Comparison of ENCODE assay signal across 7 mouse cellular contexts in genomic region chr10:61383715-61384047, GRCm38 (mm10). TPM values are rescaled to one million over a fixed set of nuclear protein-coding genes. Genes with fewer than 3 reads are reported as not detected.
DNase-seq lines count a peak whose midpoint lies in the region; ATAC-seq lines count a peak whose summit lies in the region.

No protein-coding gene starts in this region.

- peak overlapping the region; percentile 80 for H3K9ac ChIP-seq in lung, embryonic 16.5 days (ENCODE audit: low read length)
- H3K9ac ChIP-seq in forebrain, embryonic 13.5 days: peak overlapping the region; percentile 72
- H3K9ac ChIP-seq in limb, embryonic 15.5 days: peak overlapping the region; percentile 65
- peak overlapping the region; percentile 72 for H3K9ac ChIP-seq in stomach, embryonic 14.5 days (replicated peaks; ENCODE audit: low read depth, low read length)

- no peaks in the 10 kb centered on the region for H3K27me3 ChIP-seq in lung, embryonic 16.5 days (ENCODE audit: control insufficient read depth, insufficient read depth, low read depth, low read length)
- peaks cover 13% of the 10 kb centered on the region for H3K27me3 ChIP-seq in forebrain, embryonic 13.5 days
- H3K27me3 ChIP-seq in limb, embryonic 15.5 days: no peaks in the 10 kb centered on the region
- H3K27me3 ChIP-seq in stomach, embryonic 14.5 days (ENCODE audit: control insufficient read depth, insufficient read depth, low read length): no peaks in the 10 kb centered on the region

- H3K27ac ChIP-seq in lung, embryonic 16.5 days (ENCODE audit: low read length): peak overlapping the region; percentile 29
- 0 out of 2 replicates have a peak overlapping the region, but pooled peaks have one; percentile 10 for H3K27ac ChIP-seq in forebrain, embryonic 13.5 days
- peak overlapping the region; percentile 64 for H3K27ac ChIP-seq in limb, embryonic 15.5 days
- 0 out of 2 replicates have a peak overlapping the region, but pooled peaks have one; percentile 39 for H3K27ac ChIP-seq in stomach, embryonic 14.5 days (ENCODE audit: low read length)

- 4% methylated on average over 11 of the region's 11 CpGs for WGBS in lung, embryonic 16.5 days
- 1% methylated on average over 11 of the region's 11 CpGs for WGBS in forebrain, embryonic 13.5 days
- 2% methylated on average over 11 of the region's 11 CpGs for WGBS in limb, embryonic 15.5 days
- 2% methylated on average over 11 of the region's 11 CpGs for WGBS in stomach, embryonic 14.5 days

- no peaks in the 10 kb centered on the region for H3K36me3 ChIP-seq in lung, embryonic 16.5 days (ENCODE audit: control insufficient read depth, insufficient read depth, low read length)
- H3K36me3 ChIP-seq in forebrain, embryonic 13.5 days (ENCODE audit: poor library complexity, severe bottlenecking): no peaks in the 10 kb centered on the region
- H3K36me3 ChIP-seq in limb, embryonic 15.5 days: no peaks in the 10 kb centered on the region
- H3K36me3 ChIP-seq in stomach, embryonic 14.5 days (ENCODE audit: control insufficient read depth, insufficient read depth, low read length): no peaks in the 10 kb centered on the region

- H3K4me1 ChIP-seq in lung, embryonic 16.5 days (replicated peaks; ENCODE audit: control insufficient read depth, insufficient read depth, low read length): peaks cover 49% of the 10 kb centered on the region
- H3K4me1 ChIP-seq in forebrain, embryonic 13.5 days: peaks cover 36% of the 10 kb centered on the region
- peaks cover 47% of the 10 kb centered on the region for H3K4me1 ChIP-seq in limb, embryonic 15.5 days
- H3K4me1 ChIP-seq in stomach, embryonic 14.5 days (ENCODE audit: control insufficient read depth, insufficient read depth, low read length): peaks cover 25% of the 10 kb centered on the region

- H3K9me3 ChIP-seq in lung, embryonic 16.5 days (ENCODE audit: control insufficient read depth, low read length): no peaks in the 10 kb centered on the region
- H3K9me3 ChIP-seq in forebrain, embryonic 13.5 days (replicated peaks): no peaks in the 10 kb centered on the region
- no peaks in the 10 kb centered on the region for H3K9me3 ChIP-seq in limb, embryonic 15.5 days
- no peaks in the 10 kb centered on the region for H3K9me3 ChIP-seq in stomach, embryonic 14.5 days (ENCODE audit: control insufficient read depth, low read depth, low read length)

- DNase-seq in lung, adult 18-20 months: no peak
- DNase-seq in urinary bladder, adult 2 months (ENCODE audit: low spot score): no peak
- no peak for DNase-seq in gastrocnemius, adult 18-20 months (ENCODE audit: low spot score)

- H3K4me3 ChIP-seq in lung, embryonic 16.5 days (ENCODE audit: low read length): peak overlapping the region; percentile 81
- peak overlapping the region; percentile 59 for H3K4me3 ChIP-seq in forebrain, embryonic 13.5 days
- peak overlapping the region; percentile 71 for H3K4me3 ChIP-seq in limb, embryonic 15.5 days
- peak overlapping the region; percentile 67 for H3K4me3 ChIP-seq in stomach, embryonic 14.5 days (ENCODE audit: low read depth, low read length)

- peak overlapping the region; percentile 90 for H3K4me2 ChIP-seq in lung, embryonic 16.5 days (ENCODE audit: low read depth, low read length)
- H3K4me2 ChIP-seq in forebrain, embryonic 13.5 days: peak overlapping the region; percentile 77
- H3K4me2 ChIP-seq in limb, embryonic 15.5 days: peak overlapping the region; percentile 89
- peak overlapping the region; percentile 97 for H3K4me2 ChIP-seq in stomach, embryonic 14.5 days (replicated peaks; ENCODE audit: low read depth, low read length)

- ATAC-seq in lung, embryonic 16.5 days (ENCODE audit: low read depth): peak; percentile 6
- ATAC-seq in forebrain, embryonic 13.5 days: no peak; the same call in 1 of the 2 replicates
- no peak for ATAC-seq in limb, embryonic 15.5 days (ENCODE audit: insufficient number of reproducible peaks, low FRiP score, low TSS enrichment, low read depth)
- peak; percentile 4; the same call in 1 of the 2 replicates for ATAC-seq in stomach, embryonic 14.5 days (ENCODE audit: insufficient number of reproducible peaks, insufficient read depth, low FRiP score, low read depth)

RNA-seq across cellular contexts. Expression of gene Pald1, which starts 0.4 kb away (rescaled TPM):
- polyA plus RNA-seq in lung, embryonic 16.5 days (2015; fragmentation: Nextera tagmentation; extraction: Ambion mirVana): 49.4 and 49.9 TPM in 2 replicates
- polyA plus RNA-seq in forebrain, embryonic 13.5 days (2015; fragmentation: Nextera tagmentation; extraction: Ambion mirVana): 13.2 and 16.3 TPM in 2 replicates
- 22.8 and 23.8 TPM in 2 replicates for polyA plus RNA-seq in limb, embryonic 15.5 days (2015; fragmentation: Nextera tagmentation; extraction: Ambion mirVana)
- polyA plus RNA-seq in stomach, embryonic 14.5 days (2014; fragmentation: Nextera tagmentation; extraction: Ambion mirVana): 14.8 and 16.5 TPM in 2 replicates
- 14.0 and 14.3 TPM in 2 replicates for polyA plus RNA-seq in urinary bladder, adult 2 months (2012; rRNA removed)
- 1 to 10 TPM; 5.1 to 6.3 TPM for total RNA-seq in gastrocnemius, adult 18-20 months (2021)

RNA-seq across cellular contexts. Expression of gene Nodal, which starts 34.1 kb away (rescaled TPM):
- polyA plus RNA-seq in lung, embryonic 16.5 days (2015; fragmentation: Nextera tagmentation; extraction: Ambion mirVana): 0.16 and 0.20 TPM in 2 replicates
- 0.08 TPM in 1 of 2 replicates, not detected in the other for polyA plus RNA-seq in forebrain, embryonic 13.5 days (2015; fragmentation: Nextera tagmentation; extraction: Ambion mirVana)
- 0.13 and 0.24 TPM in 2 replicates for polyA plus RNA-seq in limb, embryonic 15.5 days (2015; fragmentation: Nextera tagmentation; extraction: Ambion mirVana)
- polyA plus RNA-seq in stomach, embryonic 14.5 days (2014; fragmentation: Nextera tagmentation; extraction: Ambion mirVana): 0.27 TPM in 1 of 2 replicates, not detected in the other
- polyA plus RNA-seq in urinary bladder, adult 2 months (2012; rRNA removed): 0.07 TPM in 1 of 2 replicates, not detected in the other
- total RNA-seq in gastrocnemius, adult 18-20 months (2021): under 1 TPM; 0.09 to 0.11 TPM

Comparison
In these comparisons a context has a peak if more than half of its experiments do, and no peak if none do; other contexts are left out.
1. ATAC-seq: peak in lung, embryonic 16.5 days (single experiment) and stomach, embryonic 14.5 days (single experiment); none in forebrain, embryonic 13.5 days (single experiment) and limb, embryonic 15.5 days (single experiment).
2. H3K27ac ChIP-seq: peak in every context shown above with its lines; median percentile 64 in limb, embryonic 15.5 days; 39 in stomach, embryonic 14.5 days; 29 in lung, embryonic 16.5 days; 10 in forebrain, embryonic 13.5 days.
3. Peak in every context shown above with its lines, with median percentiles within 50 percentile points of each other: H3K4me2 ChIP-seq, H3K4me3 ChIP-seq and H3K9ac ChIP-seq.